Mouse (Mus musculus) liver, embryonic 18 days (tissue): Measurements from ENCODE around the gene Hhip. TPM values are rescaled to one million over a fixed set of nuclear protein-coding genes. Genes with fewer than 3 reads are reported as not detected.

Experiments used
- polyA plus RNA-seq: library from polyadenylated mRNA; depleted of rRNA; stranded (reverse); fragments of >200 nt; gene quantifications from 2 replicates; pipeline ENCODE4 v1.2.3, GENCODE M21; 2012; rRNA removed

The Hhip gene
- 1.5 and 1.8 TPM in 2 replicates for polyA plus RNA-seq

DNA sequence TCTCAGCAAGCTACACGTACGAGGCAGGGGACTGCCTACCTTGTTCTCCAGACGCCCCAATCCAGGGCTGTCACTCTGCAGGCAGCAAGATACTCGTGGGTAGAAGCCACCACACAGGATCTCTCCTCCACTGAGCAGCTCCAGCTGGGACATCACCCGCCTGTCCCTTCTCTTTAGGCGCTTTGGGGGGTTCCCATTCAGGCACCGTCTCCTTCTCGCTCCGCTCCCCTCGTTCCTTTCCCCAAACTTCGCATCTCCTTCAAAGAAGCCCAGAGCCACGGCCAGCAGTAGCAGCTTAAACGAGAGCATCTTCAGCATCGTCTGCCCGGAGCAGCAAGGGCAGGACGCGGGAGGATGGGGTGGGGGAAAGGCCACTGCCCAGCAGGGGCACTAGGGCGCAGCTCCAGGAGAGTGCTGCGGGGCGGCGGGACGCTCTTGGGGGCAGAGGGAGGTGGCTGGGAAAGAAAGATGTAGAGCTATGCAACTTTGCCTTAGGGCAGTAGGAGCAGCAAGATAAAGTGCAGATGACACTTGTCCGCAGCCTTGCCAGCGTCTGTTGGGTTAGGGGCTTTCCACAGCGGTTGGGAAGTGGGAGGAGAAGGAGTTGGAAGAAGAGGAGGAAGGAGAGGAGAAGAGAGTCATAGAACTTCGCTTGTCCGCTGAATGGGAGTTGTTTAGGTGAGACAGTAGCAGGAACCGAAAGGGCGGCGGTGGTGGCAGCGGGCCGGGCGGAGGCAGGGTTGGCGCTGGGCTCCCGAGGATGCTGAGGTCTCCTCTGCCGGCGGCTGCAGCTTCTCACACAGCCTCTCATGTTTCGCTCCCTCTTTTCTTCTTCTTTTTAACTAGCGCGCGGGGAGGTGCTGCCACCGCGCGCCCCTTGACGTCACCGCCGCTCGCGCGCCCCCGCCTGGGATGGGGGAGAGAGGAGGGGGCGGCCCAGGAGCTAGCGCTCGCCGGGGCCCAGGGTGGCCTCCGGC is at the start of gene Hhip:
Hhip (minus strand) TSS at position 809 of the 977 bp plus-strand sequence.

